Mouse (Mus musculus) retina, postnatal 1 day (tissue): Measurements from ENCODE around the gene Rspry1.
A peak's percentile ranks its signal among the peaks of the same experiment; 100 is the strongest.

Experiments used
- DNase-seq: peaks from one replicate; pipeline ENCODE4 v3.0.0-alpha.2; 2012

The Rspry1 gene

DNA sequence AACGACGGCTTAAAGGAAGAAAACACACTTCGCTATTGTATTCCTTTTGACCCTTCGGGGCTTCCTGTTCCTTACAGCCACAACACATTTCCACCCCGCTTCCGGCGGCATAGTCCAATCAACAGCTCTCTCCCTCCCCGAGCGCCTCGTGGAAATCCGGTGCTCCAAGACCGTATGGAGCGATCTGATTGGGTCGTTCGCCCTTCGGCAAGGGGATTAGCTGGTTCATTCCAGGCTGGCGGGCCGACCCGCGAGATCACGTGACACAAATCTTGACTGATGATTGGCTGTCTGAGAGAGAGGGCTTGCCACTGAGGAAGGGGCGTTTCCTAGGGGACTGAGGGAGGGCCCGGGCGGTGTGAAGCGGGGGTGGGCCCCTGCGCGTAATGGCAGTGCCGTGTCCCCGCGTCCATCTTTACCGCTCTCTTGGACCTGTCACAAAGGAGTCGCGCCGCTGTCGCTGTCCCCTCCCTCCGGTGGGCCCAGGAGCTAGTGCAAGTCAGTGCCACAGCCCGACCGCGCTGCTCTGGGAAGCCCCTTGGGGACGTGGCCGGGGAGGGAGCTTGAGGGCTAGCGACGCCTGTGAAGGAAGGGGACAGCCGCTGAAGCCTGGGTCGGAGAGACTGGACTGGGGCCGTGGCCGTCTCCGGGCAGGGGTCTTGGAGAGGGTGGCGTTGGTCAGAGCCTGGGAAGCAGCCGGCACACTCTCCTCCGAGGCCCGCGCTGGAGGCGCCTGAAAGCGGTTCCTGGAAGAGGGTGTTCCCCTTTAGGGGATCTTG, at the start of gene Rspry1, which contains the start of gene Fam192a:
Gene Rspry1, plus strand, starts transcription at position 331 of the 779 bp plus-strand sequence.
Gene Fam192a, minus strand, starts transcription at position 391 of the 779 bp plus-strand sequence.
- DNase-seq = peak; percentile 100

DNA sequence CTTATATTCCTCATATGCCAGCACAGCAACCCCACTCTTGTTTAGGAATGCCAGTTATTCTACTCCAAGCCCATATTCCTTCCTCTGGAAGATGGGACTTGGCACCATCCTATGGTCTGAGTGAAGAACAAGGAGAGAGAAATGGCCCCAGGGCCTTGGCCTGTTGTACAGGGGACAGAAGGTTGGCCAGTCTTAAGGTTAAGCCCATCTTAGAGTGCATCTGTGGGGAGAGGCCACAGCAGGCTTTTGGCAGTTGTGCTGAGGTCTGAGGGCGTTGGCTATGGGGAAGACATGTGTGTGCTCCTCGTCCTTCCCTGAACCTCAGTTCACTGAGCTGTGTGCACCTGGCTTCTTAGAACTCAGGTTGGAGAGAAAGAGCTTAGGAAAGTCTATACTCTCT, 49.0 kb upstream of the Rspry1 start:
- no peak for DNase-seq

- no peak for DNase-seq
Measured at GRCm38 (mm10) chr8:94557281-94557680, 44.5 kb upstream of the Rspry1 start.

DNA sequence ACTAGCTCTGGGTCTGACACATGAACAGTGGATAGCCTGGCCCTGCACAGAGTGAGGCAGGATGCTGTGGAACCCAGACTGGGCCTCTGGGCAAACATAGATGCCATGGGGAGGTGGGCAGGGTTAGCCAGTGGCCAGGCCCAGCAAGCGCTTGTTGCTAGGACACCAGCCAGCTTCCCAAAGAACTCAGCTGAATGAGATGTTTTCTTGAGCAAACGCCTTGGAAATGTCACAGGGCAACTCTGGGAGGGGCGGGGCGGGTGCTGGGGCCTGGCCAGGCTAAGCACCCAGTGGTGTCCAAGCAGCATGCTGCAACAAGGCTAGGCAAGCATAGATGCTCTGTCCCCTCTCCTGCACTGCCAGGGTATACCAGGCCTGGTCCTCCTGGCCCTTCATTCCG, 40.5 kb upstream of the Rspry1 start:
- DNase-seq = peak; percentile 18

GRCm38 (mm10) chr8:94564421-94564820, 37.3 kb upstream of the Rspry1 start:
- no peak for DNase-seq

DNA sequence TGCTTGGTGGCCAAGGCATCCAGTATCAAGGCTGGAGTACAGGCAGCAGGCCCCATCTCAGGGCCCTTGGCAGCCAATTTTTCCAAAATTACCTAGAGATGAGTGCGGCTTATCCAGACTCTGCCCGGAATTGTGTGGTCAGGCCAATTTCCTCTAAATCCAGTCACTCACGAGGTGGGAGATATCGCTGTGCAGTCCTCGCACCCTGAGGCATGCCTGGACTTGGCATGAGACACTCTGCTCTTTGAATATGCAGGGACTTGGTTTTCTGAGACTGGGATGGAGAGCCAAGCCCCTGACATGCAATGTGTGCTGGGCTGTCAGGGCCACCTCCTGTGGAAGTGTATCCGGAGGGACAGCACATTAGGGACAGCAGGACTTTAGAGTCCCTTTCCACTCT, 35.7 kb upstream of the Rspry1 start:
- no peak for DNase-seq

DNA sequence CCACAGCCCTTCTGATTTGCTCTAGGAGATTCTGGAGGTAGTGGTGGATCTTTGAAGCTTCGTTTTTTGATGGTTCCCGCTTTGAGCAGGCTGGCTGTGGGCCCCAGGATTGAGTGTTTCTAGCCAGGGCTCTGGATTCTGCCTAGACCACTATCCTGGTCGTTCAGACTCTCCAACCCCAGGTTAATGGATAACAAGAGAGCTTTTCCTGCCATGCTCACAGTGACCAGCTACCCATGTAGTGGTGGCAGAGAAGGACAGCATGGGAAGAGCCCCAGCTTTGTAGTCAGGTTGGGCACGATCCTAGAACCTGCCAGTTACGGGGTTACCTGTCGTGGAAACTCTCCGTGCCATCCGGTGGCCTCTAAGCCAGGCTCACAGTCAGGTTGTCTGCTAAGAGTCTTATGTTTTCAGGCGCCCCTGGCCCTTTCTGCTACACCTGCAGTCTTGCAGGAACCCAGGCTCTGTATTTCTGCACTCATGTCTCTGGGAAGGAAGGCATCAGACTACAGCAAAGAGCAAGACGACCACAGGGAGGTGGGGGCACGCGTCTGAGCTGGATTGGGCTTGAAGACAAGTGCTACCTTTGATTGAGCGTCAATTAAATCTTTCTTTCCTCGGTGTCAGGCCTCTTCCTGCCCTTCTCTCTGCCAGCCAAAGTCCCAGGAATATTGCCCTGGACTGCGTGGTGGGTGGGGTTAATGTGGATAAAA, 35.1 kb upstream of the Rspry1 start:
- no peak for DNase-seq

DNA sequence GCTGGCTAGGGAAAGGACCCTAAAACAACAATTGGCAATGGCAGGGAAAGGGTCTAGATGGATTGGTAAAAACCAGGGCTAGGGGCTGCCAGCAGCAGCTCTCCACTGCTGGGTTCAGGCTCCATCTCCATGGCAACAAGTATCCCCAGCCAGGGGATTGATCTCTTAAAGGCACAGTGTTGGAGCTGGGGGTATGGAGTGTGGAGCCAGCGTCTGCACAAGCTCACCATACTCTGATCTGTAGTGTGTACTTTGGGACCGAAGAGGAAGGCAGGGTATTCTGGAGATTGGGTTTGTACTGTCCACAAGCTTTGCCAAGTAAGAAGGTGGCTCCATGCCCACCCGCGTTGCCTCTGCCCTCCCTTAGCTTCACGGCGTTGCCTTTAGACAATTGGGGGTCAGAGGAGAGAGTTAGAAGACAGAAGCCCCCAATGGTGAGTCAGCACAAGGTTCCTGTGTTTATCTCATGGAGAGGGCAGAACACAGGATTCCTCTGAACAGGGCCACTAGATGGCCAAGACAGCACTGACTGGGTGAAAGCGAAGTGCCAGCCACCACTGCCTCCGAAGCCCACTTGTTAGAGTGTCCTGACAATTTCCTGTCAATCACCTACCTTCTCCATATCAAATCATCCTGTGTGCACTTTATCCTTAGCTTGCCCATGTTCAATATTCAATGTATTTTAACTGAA, 34.4 kb upstream of the Rspry1 start:
- peak; percentile 65 for DNase-seq

DNA sequence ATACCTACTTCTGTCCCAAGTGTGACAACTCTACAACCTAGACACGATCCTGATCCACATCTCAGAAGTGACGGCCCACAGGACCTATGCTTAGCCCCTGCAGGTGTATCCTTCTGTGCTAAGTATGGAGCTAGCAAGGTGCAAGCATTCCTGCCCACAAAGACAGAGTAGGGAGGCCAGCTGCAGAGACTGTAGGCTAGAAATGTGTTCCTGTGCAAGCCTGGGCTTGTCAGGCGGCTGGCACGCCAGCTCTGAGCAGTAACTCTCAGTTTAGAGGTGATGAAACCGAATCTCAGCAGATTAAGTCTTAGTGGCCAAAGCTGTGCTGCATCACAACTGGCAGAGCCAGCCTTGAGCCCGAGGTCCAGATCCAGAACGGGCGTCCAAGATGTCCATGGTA, 33.6 kb upstream of the Rspry1 start:
- no peak for DNase-seq

GRCm38 (mm10) chr8:94569419-94569818, 32.3 kb upstream of the Rspry1 start:
- no peak for DNase-seq

- DNase-seq = no peak
Measured at GRCm38 (mm10) chr8:94571896-94572295, 29.8 kb upstream of the Rspry1 start.

DNA sequence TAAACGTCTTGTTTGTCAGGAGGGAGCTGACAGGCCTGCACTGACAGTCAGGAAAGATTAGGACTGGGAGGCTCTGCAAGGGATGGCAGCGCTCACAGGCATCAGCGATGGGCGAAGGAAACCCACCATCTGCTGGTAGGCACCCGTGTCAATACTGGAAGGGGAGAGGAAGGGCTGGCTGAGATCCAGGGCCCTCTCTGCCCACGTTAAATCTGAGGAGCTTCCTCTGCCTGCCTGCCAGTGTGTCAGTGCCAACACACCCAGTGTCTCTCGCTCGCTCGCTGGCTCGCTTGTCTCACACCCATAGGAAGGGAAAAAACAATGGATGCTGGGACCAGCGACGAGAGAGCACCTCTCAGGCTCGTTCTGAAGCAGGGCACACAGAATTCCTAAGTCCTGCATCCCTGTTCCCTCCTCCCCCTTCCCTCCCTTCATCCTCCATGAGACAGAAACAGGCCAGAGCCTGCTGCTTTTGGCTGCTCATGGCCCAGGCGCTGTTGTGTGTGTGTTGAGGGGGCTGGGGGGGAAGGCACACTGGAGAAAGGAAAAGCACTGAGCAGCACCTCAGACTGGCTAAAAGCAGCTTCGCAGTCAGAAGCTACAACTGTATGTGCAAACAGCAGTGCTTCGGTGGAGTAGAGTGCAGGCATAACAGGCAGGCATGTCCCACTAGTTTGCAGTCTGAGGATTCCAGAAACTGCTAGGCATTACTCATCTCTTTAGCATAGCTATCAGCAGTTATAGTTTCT, 27.4 kb upstream of the Rspry1 start:
- DNase-seq = no peak

GRCm38 (mm10) chr8:94575148-94575547, 26.6 kb upstream of the Rspry1 start:
- no peak for DNase-seq

GRCm38 (mm10) chr8:94581820-94582483, 19.8 kb upstream of the Rspry1 start:
- no peak for DNase-seq

- DNase-seq = no peak
Measured at GRCm38 (mm10) chr8:94582569-94582968, 19.2 kb upstream of the Rspry1 start.

- peak; percentile 82 for DNase-seq
Measured at GRCm38 (mm10) chr8:94584238-94584817, 17.4 kb upstream of the Rspry1 start.

DNA sequence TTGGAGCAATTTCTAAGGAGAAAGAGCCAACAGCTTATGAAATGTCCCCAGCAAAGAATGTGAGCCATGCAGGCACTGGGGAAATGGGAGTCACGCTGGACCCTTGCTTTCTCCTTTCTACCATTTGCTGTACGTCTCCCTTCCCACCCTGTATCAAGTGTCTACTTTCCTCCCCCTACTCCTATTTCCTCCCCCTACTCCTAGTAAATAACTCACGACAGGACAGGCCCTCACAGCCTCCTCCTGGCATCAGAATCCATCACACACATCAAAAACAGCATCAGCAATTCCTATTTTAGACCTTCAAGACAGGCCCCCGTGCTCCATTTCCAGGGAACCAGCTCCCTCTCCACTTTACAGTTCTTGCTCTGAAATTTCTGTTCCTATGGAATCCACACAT, 10.0 kb upstream of the Rspry1 start:
- no peak for DNase-seq

GRCm38 (mm10) chr8:94594211-94594610, 7.5 kb upstream of the Rspry1 start:
- DNase-seq = peak; percentile 16

DNA sequence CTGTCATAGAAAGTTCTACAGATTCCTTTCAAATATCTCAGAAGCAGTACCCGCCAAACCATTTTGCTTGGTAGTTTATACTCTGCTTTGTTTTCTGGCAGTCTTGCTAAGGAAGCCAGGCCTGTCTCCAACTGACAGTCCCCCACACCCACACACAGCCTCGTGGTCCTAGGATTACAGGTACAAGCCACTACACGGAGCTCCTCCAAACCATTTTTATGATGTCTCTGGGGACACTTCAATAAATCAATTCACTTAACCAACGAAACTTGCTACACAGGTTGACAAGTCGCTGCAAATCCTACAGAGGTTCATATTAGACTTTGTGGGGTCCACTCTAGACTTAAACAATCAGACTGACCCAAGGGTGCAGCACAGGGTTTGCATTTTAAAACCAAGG, 1.3 kb upstream of the Rspry1 start:
- DNase-seq = no peak

- DNase-seq = no peak
Measured at GRCm38 (mm10) chr8:94601034-94601606, 617 bp upstream of the Rspry1 start.

- no peak for DNase-seq
Measured at GRCm38 (mm10) chr8:94602471-94603131, 864 bp downstream of the Rspry1 start.
